Mouse (Mus musculus) heart, postnatal 0 days (tissue): ENCODE measurements around the gene Nup153.

Source experiments
- CTCF ChIP-seq: IDR thresholded peaks from 2 replicates; pipeline ENCODE4 v1.5.1; 2016; ENCODE audit warnings: antibody characterized with exemption, control low read depth, low read depth
- EP300 ChIP-seq: IDR thresholded peaks from 2 replicates; pipeline ENCODE4 v1.6.1; 2016; ENCODE audit warnings: antibody characterized with exemption, low read depth

- TF ChIP-seq EP300 (no peak), CTCF (no peak)
Measured at GRCm38 (mm10) chr13:46777461-46777860, 49.7 kb upstream of the Nup153 start.
